Mouse (Mus musculus) neural tube, embryonic 15.5 days (tissue): ENCODE measurements around the gene Cnksr3. TPM values are rescaled to one million over a fixed set of nuclear protein-coding genes. Genes with fewer than 3 reads are reported as not detected.

ENCODE experiments used
- ATAC-seq: fragments of 200-750 bp; cut with Nextera tagmentation; 2 replicates; pipeline ENCODE4 v1.8.0; 2017; ENCODE audit warnings: mild to moderate bottlenecking, moderate TSS enrichment, moderate library complexity; ENCODE audit not compliant: low FRiP score
- H3K27ac ChIP-seq: fragments of 300-500 bp; sonication (generic); replicated peaks from 2 replicates; pipeline ENCODE4 v1.5.1; 2015; ENCODE audit warnings: mild to moderate bottlenecking, inconsistent platforms
- H3K27me3 ChIP-seq: fragments of 300-500 bp; sonication (generic); replicated peaks from 2 replicates; pipeline ENCODE4 v1.6.1; 2015; ENCODE audit warnings: inconsistent platforms
- H3K36me3 ChIP-seq: fragments of 300-500 bp; sonication (generic); 2 replicates; pipeline ENCODE4 v1.6.1; 2015; ENCODE audit warnings: inconsistent platforms
- H3K4me1 ChIP-seq: fragments of 300-500 bp; sonication (generic); 2 replicates; pipeline ENCODE4 v1.6.1; 2015; ENCODE audit warnings: inconsistent platforms
- H3K4me2 ChIP-seq: fragments of 300-500 bp; sonication (generic); 2 replicates; pipeline ENCODE4 v1.6.1; 2015; ENCODE audit warnings: inconsistent platforms, mild to moderate bottlenecking, moderate library complexity
- H3K4me3 ChIP-seq: fragments of 300-500 bp; sonication (generic); replicated peaks from 2 replicates; pipeline ENCODE4 v1.5.1; 2015; ENCODE audit warnings: mild to moderate bottlenecking, inconsistent platforms
- H3K9ac ChIP-seq: fragments of 300-500 bp; sonication (generic); replicated peaks from 2 replicates; pipeline ENCODE4 v1.6.1; 2015; ENCODE audit warnings: mild to moderate bottlenecking, inconsistent platforms
- H3K9me3 ChIP-seq: fragments of 300-500 bp; sonication (generic); replicated peaks from 2 replicates; pipeline ENCODE4 v1.6.1; 2016; ENCODE audit warnings: inconsistent platforms
- WGBS: fragments of 180-500 bp; shearing (Covaris S2); methylation state at CpG from one replicate; pipeline ENCODE4 v1.1.7; 2015; ENCODE audit warnings: mixed read lengths; 5-methylcytosine and 5-hydroxymethylcytosine counted together
- polyA plus RNA-seq: library from polyadenylated mRNA; unstranded; fragments of >200 nt; fragmentation: Nextera tagmentation; extraction: Ambion mirVana; gene quantifications from 2 replicates; pipeline ENCODE4 v1.2.1, GENCODE M21; 2015

Cnksr3 gene
- polyA plus RNA-seq, 1 experiment from 2014 or later = 2.1 TPM

- 40% methylated on average over 12 of the region's 12 CpGs for WGBS
- ATAC-seq = 0 out of 2 replicates have a peak, but pooled peaks have one; percentile 17
- peak overlapping the region; percentile 41 for H3K4me2 ChIP-seq
These were observed 74.0 kb downstream of the Cnksr3 start for GRCm38 (mm10) chr10:7138049-7138448.

GRCm38 (mm10) chr10:7135751-7136150, 76.3 kb downstream of the Cnksr3 start:
- no peak overlapping the region for H3K27ac ChIP-seq
- peaks cover 9% of the 10 kb centered on the region; the same call in 1 of the 2 replicates for H3K4me1 ChIP-seq
- H3K4me2 ChIP-seq = no peak overlapping the region
- no peaks in the 10 kb centered on the region for H3K9me3 ChIP-seq
- no peaks in the 10 kb centered on the region for H3K36me3 ChIP-seq
- H3K9ac ChIP-seq = no peak overlapping the region
- no peak overlapping the region for H3K4me3 ChIP-seq
- no peaks in the 10 kb centered on the region for H3K27me3 ChIP-seq
- no peak for ATAC-seq
- WGBS = 89% methylated on average over 2 of the region's 2 CpGs

More at GRCm38 (mm10) chr10:7138049-7138448, 74.0 kb downstream of the Cnksr3 start:
- no peak overlapping the region for H3K27ac ChIP-seq
- H3K27me3 ChIP-seq = no peaks in the 10 kb centered on the region
- H3K9me3 ChIP-seq = no peaks in the 10 kb centered on the region
- H3K4me3 ChIP-seq = no peak overlapping the region
- H3K36me3 ChIP-seq = no peaks in the 10 kb centered on the region
- no peak overlapping the region for H3K9ac ChIP-seq
- H3K4me1 ChIP-seq = peaks cover 9% of the 10 kb centered on the region; the same call in 1 of the 2 replicates

- Histone ChIP-seq H3K36me3 (no peaks in the 10 kb centered on the region), H3K27ac (no peak overlapping the region), H3K4me2 (no peak overlapping the region), H3K9me3 (no peaks in the 10 kb centered on the region), H3K4me1 (peaks cover 4% of the 10 kb centered on the region; the same call in 1 of the 2 replicates), H3K9ac (no peak overlapping the region), H3K4me3 (no peak overlapping the region), H3K27me3 (no peaks in the 10 kb centered on the region)
- WGBS = 95% methylated on average over 5 of the region's 5 CpGs
- no peak for ATAC-seq
These were observed 79.0 kb downstream of the Cnksr3 start for GRCm38 (mm10) chr10:7133005-7133404.

- no peaks in the 10 kb centered on the region for H3K4me1 ChIP-seq
- no peak for ATAC-seq
- H3K27ac ChIP-seq = no peak overlapping the region
- no peaks in the 10 kb centered on the region for H3K9me3 ChIP-seq
- no peak overlapping the region for H3K4me2 ChIP-seq
- H3K9ac ChIP-seq = no peak overlapping the region
- no peaks in the 10 kb centered on the region for H3K36me3 ChIP-seq
- no peak overlapping the region for H3K4me3 ChIP-seq
- WGBS = 96% methylated on average over 3 of the region's 3 CpGs
- H3K27me3 ChIP-seq = no peaks in the 10 kb centered on the region
These were observed 80.6 kb downstream of the Cnksr3 start for GRCm38 (mm10) chr10:7131441-7131840.

GRCm38 (mm10) chr10:7127828-7128227, 84.2 kb downstream of the Cnksr3 start:
- no peaks in the 10 kb centered on the region for H3K4me1 ChIP-seq
- H3K9me3 ChIP-seq = no peaks in the 10 kb centered on the region
- no peaks in the 10 kb centered on the region for H3K27me3 ChIP-seq
- H3K27ac ChIP-seq = no peak overlapping the region
- no peak overlapping the region for H3K4me3 ChIP-seq
- no peak for ATAC-seq
- no peak overlapping the region for H3K4me2 ChIP-seq
- WGBS = 95% methylated on average over 9 of the region's 9 CpGs
- H3K9ac ChIP-seq = no peak overlapping the region
- H3K36me3 ChIP-seq = no peaks in the 10 kb centered on the region

GRCm38 (mm10) chr10:7126882-7127281, 85.2 kb downstream of the Cnksr3 start:
- 92% methylated on average over 12 of the region's 12 CpGs for WGBS
- Histone ChIP-seq H3K36me3 (no peaks in the 10 kb centered on the region), H3K4me2 (no peak overlapping the region), H3K4me1 (no peaks in the 10 kb centered on the region), H3K27ac (no peak overlapping the region), H3K9ac (no peak overlapping the region), H3K9me3 (no peaks in the 10 kb centered on the region), H3K4me3 (no peak overlapping the region), H3K27me3 (no peaks in the 10 kb centered on the region)
- no peak for ATAC-seq

GRCm38 (mm10) chr10:7126287-7126686, 85.8 kb downstream of the Cnksr3 start:
- Histone ChIP-seq H3K4me1 (no peaks in the 10 kb centered on the region), H3K27me3 (no peaks in the 10 kb centered on the region), H3K9ac (no peak overlapping the region), H3K9me3 (no peaks in the 10 kb centered on the region), H3K4me3 (no peak overlapping the region), H3K36me3 (no peaks in the 10 kb centered on the region), H3K27ac (no peak overlapping the region), H3K4me2 (no peak overlapping the region)
- no peak for ATAC-seq
- 86% methylated on average over 7 of the region's 7 CpGs for WGBS

GRCm38 (mm10) chr10:7124993-7125392, 87.0 kb downstream of the Cnksr3 start:
- Histone ChIP-seq H3K4me3 (no peak overlapping the region), H3K36me3 (no peaks in the 10 kb centered on the region), H3K9ac (no peak overlapping the region), H3K27ac (no peak overlapping the region), H3K9me3 (no peaks in the 10 kb centered on the region), H3K27me3 (no peaks in the 10 kb centered on the region), H3K4me2 (no peak overlapping the region), H3K4me1 (no peaks in the 10 kb centered on the region)
- 0 out of 2 replicates have a peak, but pooled peaks have one; percentile 53 for ATAC-seq
- 76% methylated on average over 7 of the region's 7 CpGs for WGBS

GRCm38 (mm10) chr10:7122294-7122693, 89.7 kb downstream of the Cnksr3 start:
- H3K9ac ChIP-seq = no peak overlapping the region
- H3K9me3 ChIP-seq = no peaks in the 10 kb centered on the region
- no peak overlapping the region for H3K4me3 ChIP-seq
- no peak overlapping the region for H3K4me2 ChIP-seq
- H3K4me1 ChIP-seq = peaks cover 5% of the 10 kb centered on the region; the same call in 1 of the 2 replicates
- H3K27me3 ChIP-seq = no peaks in the 10 kb centered on the region
- no peaks in the 10 kb centered on the region for H3K36me3 ChIP-seq
- WGBS = 90% methylated on average over 4 of the region's 4 CpGs
- no peak overlapping the region for H3K27ac ChIP-seq
- no peak for ATAC-seq

GRCm38 (mm10) chr10:7120206-7120605, 91.8 kb downstream of the Cnksr3 start:
- Histone ChIP-seq H3K9ac (no peak overlapping the region), H3K27me3 (no peaks in the 10 kb centered on the region), H3K27ac (no peak overlapping the region), H3K4me1 (peaks cover 5% of the 10 kb centered on the region; the same call in 1 of the 2 replicates), H3K36me3 (no peaks in the 10 kb centered on the region), H3K4me3 (no peak overlapping the region), H3K9me3 (no peaks in the 10 kb centered on the region), H3K4me2 (no peak overlapping the region)
- 96% methylated on average over 13 of the region's 13 CpGs for whole genome bisulfite sequencing
- ATAC-seq = no peak

- H3K4me3 ChIP-seq = no peak overlapping the region
- no peak overlapping the region for H3K4me2 ChIP-seq
- H3K27me3 ChIP-seq = no peaks in the 10 kb centered on the region
- WGBS = 82% methylated on average over 10 of the region's 10 CpGs
- no peak overlapping the region for H3K9ac ChIP-seq
- H3K4me1 ChIP-seq = peaks cover 5% of the 10 kb centered on the region; the same call in 1 of the 2 replicates
- no peaks in the 10 kb centered on the region for H3K36me3 ChIP-seq
- ATAC-seq = peak; percentile 31; the same call in 1 of the 2 replicates
- no peaks in the 10 kb centered on the region for H3K9me3 ChIP-seq
- 0 out of 2 replicates have a peak overlapping the region, but pooled peaks have one; percentile 28 for H3K27ac ChIP-seq
These were observed 93.6 kb downstream of the Cnksr3 start for GRCm38 (mm10) chr10:7118258-7119077.

GRCm38 (mm10) chr10:7117785-7118184, 94.3 kb downstream of the Cnksr3 start:
- H3K4me2 ChIP-seq = no peak overlapping the region
- no peak overlapping the region for H3K4me3 ChIP-seq
- no peaks in the 10 kb centered on the region for H3K36me3 ChIP-seq
- ATAC-seq = no peak
- no peaks in the 10 kb centered on the region for H3K9me3 ChIP-seq
- no peaks in the 10 kb centered on the region for H3K27me3 ChIP-seq
- WGBS = 82% methylated on average over 7 of the region's 7 CpGs
- H3K4me1 ChIP-seq = peaks cover 5% of the 10 kb centered on the region; the same call in 1 of the 2 replicates
- no peak overlapping the region for H3K9ac ChIP-seq
- H3K27ac ChIP-seq = no peak overlapping the region
